Mouse (Mus musculus) stomach, embryonic 16.5 days (tissue): ENCODE results near the gene Cdkl5. TPM values are rescaled to one million over a fixed set of nuclear protein-coding genes. Genes with fewer than 3 reads are reported as not detected.

Source experiments
- ATAC-seq: fragments of 200-750 bp; cut with Nextera tagmentation; 2 replicates; pipeline ENCODE4 v1.8.0; 2017; ENCODE audit warnings: moderate number of reproducible peaks, moderate TSS enrichment; ENCODE audit not compliant: insufficient read depth, low FRiP score
- H3K27ac ChIP-seq: fragments of 300-500 bp; sonication (generic); 2 replicates; pipeline ENCODE4 v1.5.1; 2014; ENCODE audit warnings: low read length
- H3K27me3 ChIP-seq: fragments of 300-500 bp; sonication (generic); 2 replicates; pipeline ENCODE4 v1.6.1; 2014; ENCODE audit warnings: low read length, control low read depth, mixed read lengths; ENCODE audit not compliant: control insufficient read depth, insufficient read depth
- H3K36me3 ChIP-seq: fragments of 300-500 bp; sonication (generic); 2 replicates; pipeline ENCODE4 v1.6.1; 2014; ENCODE audit warnings: low read length; ENCODE audit not compliant: control insufficient read depth, insufficient read depth
- H3K4me1 ChIP-seq: fragments of 300-500 bp; sonication (generic); 2 replicates; pipeline ENCODE4 v1.6.1; 2014; ENCODE audit warnings: low read length, control low read depth, mixed read lengths; ENCODE audit not compliant: control insufficient read depth, insufficient read depth
- H3K4me2 ChIP-seq: fragments of 300-500 bp; sonication (generic); 2 replicates; pipeline ENCODE4 v1.6.1; 2014; ENCODE audit warnings: low read depth, low read length, mixed read lengths
- H3K4me3 ChIP-seq: fragments of 300-500 bp; sonication (generic); replicated peaks from 2 replicates; pipeline ENCODE4 v1.5.1; 2014; ENCODE audit warnings: mild to moderate bottlenecking, low read length
- H3K9ac ChIP-seq: fragments of 300-500 bp; sonication (generic); 2 replicates; pipeline ENCODE4 v1.6.1; 2014; ENCODE audit warnings: low read length
- H3K9me3 ChIP-seq: fragments of 300-500 bp; sonication (generic); replicated peaks from 2 replicates; pipeline ENCODE4 v1.6.1; 2016; ENCODE audit warnings: low read length, control low read depth; ENCODE audit not compliant: control insufficient read depth
- WGBS: fragments of 180-500 bp; shearing (Covaris S2); extraction: QIAGEN DNeasy Blood & Tissue Kit; methylation state at CpG from one replicate; pipeline ENCODE4 v1.1.7; 2014; 5-methylcytosine and 5-hydroxymethylcytosine counted together
- polyA plus RNA-seq: library from polyadenylated mRNA; unstranded; fragments of >200 nt; fragmentation: Nextera tagmentation; extraction: Ambion mirVana; gene quantifications from 2 replicates; pipeline ENCODE4 v1.2.1, GENCODE M21; 2015

Cdkl5 gene
- 2.2 and 2.6 TPM in 2 replicates for polyA plus RNA-seq

GRCm38 (mm10) chrX:160994543-160995121 is at the start of gene Cdkl5:
Gene Cdkl5 (minus strand): TSS chrX:160994704.
- 16% methylated on average over 51 of the region's 53 CpGs for WGBS
- Histone ChIP-seq H3K36me3 (no peaks in the 10 kb centered on the region), H3K4me2 (peak within 1 kb of the TSS; percentile 61), H3K27ac (peak within 1 kb of the TSS; percentile 69), H3K4me1 (no peaks in the 10 kb centered on the region), H3K9ac (peak within 1 kb of the TSS; percentile 76), H3K9me3 (no peaks in the 10 kb centered on the region), H3K27me3 (peaks cover 5% of the 10 kb centered on the region; the same call in 1 of the 2 replicates), H3K4me3 (peak within 1 kb of the TSS; percentile 65)
- ATAC-seq = peak; percentile 95

- WGBS = 40% methylated on average over 3 of the region's 3 CpGs
- H3K4me1 ChIP-seq = no peaks in the 10 kb centered on the region
- ATAC-seq = no peak
Observed at GRCm38 (mm10) chrX:161033235-161033803, 38.8 kb upstream of the Cdkl5 start.

GRCm38 (mm10) chrX:161032423-161032822 is 37.9 kb upstream of the Cdkl5 start:
- WGBS = 38% methylated on average over 2 of the region's 2 CpGs
- Histone ChIP-seq H3K4me3 (no peak overlapping the region), H3K9me3 (no peaks in the 10 kb centered on the region), H3K27me3 (no peaks in the 10 kb centered on the region; the same call in 1 of the 2 replicates), H3K4me1 (no peaks in the 10 kb centered on the region), H3K36me3 (no peaks in the 10 kb centered on the region), H3K4me2 (no peak overlapping the region), H3K27ac (no peak overlapping the region), H3K9ac (no peak overlapping the region)
- no peak for ATAC-seq

More at GRCm38 (mm10) chrX:161033235-161033803, 38.8 kb upstream of the Cdkl5 start:
- Histone ChIP-seq H3K9me3 (no peaks in the 10 kb centered on the region), H3K4me3 (no peak overlapping the region), H3K27ac (no peak overlapping the region), H3K27me3 (no peaks in the 10 kb centered on the region; the same call in 1 of the 2 replicates), H3K36me3 (no peaks in the 10 kb centered on the region), H3K9ac (no peak overlapping the region), H3K4me2 (no peak overlapping the region)

GRCm38 (mm10) chrX:161030233-161030632 is 35.7 kb upstream of the Cdkl5 start:
- ATAC-seq = no peak
- no peak overlapping the region for H3K9ac ChIP-seq
- no peak overlapping the region for H3K27ac ChIP-seq
- H3K4me2 ChIP-seq = no peak overlapping the region
- H3K36me3 ChIP-seq = no peaks in the 10 kb centered on the region
- no peaks in the 10 kb centered on the region for H3K4me1 ChIP-seq
- no peak overlapping the region for H3K4me3 ChIP-seq
- no peaks in the 10 kb centered on the region; the same call in 1 of the 2 replicates for H3K27me3 ChIP-seq
- H3K9me3 ChIP-seq = no peaks in the 10 kb centered on the region

- 72% methylated on average over 2 of the region's 2 CpGs for WGBS
- H3K27me3 ChIP-seq = no peaks in the 10 kb centered on the region
- no peaks in the 10 kb centered on the region for H3K4me1 ChIP-seq
- H3K36me3 ChIP-seq = no peaks in the 10 kb centered on the region
- no peaks in the 10 kb centered on the region for H3K9me3 ChIP-seq
- H3K27ac ChIP-seq = no peak overlapping the region
- ATAC-seq = no peak
- no peak overlapping the region for H3K4me3 ChIP-seq
- no peak overlapping the region for H3K4me2 ChIP-seq
- no peak overlapping the region for H3K9ac ChIP-seq
Observed at GRCm38 (mm10) chrX:161024475-161024874, 30.0 kb upstream of the Cdkl5 start.

GRCm38 (mm10) chrX:161021548-161021947 is 27.0 kb upstream of the Cdkl5 start:
- H3K9me3 ChIP-seq = no peaks in the 10 kb centered on the region
- H3K4me1 ChIP-seq = no peaks in the 10 kb centered on the region
- no peaks in the 10 kb centered on the region for H3K36me3 ChIP-seq
- WGBS = 68% methylated on average over 7 of the region's 7 CpGs
- H3K4me3 ChIP-seq = no peak overlapping the region
- H3K4me2 ChIP-seq = no peak overlapping the region
- H3K9ac ChIP-seq = no peak overlapping the region
- H3K27me3 ChIP-seq = no peaks in the 10 kb centered on the region; the same call in 1 of the 2 replicates
- H3K27ac ChIP-seq = no peak overlapping the region
- no peak for ATAC-seq

GRCm38 (mm10) chrX:161018179-161018578 is 23.7 kb upstream of the Cdkl5 start:
- WGBS = 64% methylated on average over 1 of the region's 1 CpGs
- H3K4me3 ChIP-seq = no peak overlapping the region
- no peak for ATAC-seq

GRCm38 (mm10) chrX:161006272-161006671 is 11.8 kb upstream of the Cdkl5 start:
- WGBS = 92% methylated on average over 1 of the region's 1 CpGs
- no peak overlapping the region for H3K9ac ChIP-seq
- H3K4me1 ChIP-seq = no peaks in the 10 kb centered on the region
- H3K4me2 ChIP-seq = no peak overlapping the region
- no peaks in the 10 kb centered on the region for H3K9me3 ChIP-seq
- no peak overlapping the region for H3K4me3 ChIP-seq
- no peaks in the 10 kb centered on the region for H3K36me3 ChIP-seq
- no peak overlapping the region for H3K27ac ChIP-seq
- no peak for ATAC-seq
- H3K27me3 ChIP-seq = no peaks in the 10 kb centered on the region; the same call in 1 of the 2 replicates

More at GRCm38 (mm10) chrX:161018179-161018578, 23.7 kb upstream of the Cdkl5 start:
- Histone ChIP-seq H3K9ac (no peak overlapping the region), H3K27ac (no peak overlapping the region), H3K4me1 (no peaks in the 10 kb centered on the region), H3K36me3 (no peaks in the 10 kb centered on the region), H3K9me3 (no peaks in the 10 kb centered on the region), H3K27me3 (no peaks in the 10 kb centered on the region; the same call in 1 of the 2 replicates), H3K4me2 (no peak overlapping the region)

GRCm38 (mm10) chrX:160996051-160996450 is 1.5 kb upstream of the Cdkl5 start:
- no peak for ATAC-seq
- Histone ChIP-seq H3K4me3 (no peak overlapping the region), H3K4me2 (peak overlapping the region; percentile 9; the same call in 1 of the 2 replicates), H3K9ac (no peak overlapping the region), H3K27me3 (peaks cover 5% of the 10 kb centered on the region; the same call in 1 of the 2 replicates), H3K36me3 (no peaks in the 10 kb centered on the region), H3K9me3 (no peaks in the 10 kb centered on the region), H3K27ac (no peak overlapping the region), H3K4me1 (no peaks in the 10 kb centered on the region)
- WGBS = 20% methylated on average over 5 of the region's 5 CpGs
